Mouse (Mus musculus): ENCODE results near the gene Gm10961.

DNA sequence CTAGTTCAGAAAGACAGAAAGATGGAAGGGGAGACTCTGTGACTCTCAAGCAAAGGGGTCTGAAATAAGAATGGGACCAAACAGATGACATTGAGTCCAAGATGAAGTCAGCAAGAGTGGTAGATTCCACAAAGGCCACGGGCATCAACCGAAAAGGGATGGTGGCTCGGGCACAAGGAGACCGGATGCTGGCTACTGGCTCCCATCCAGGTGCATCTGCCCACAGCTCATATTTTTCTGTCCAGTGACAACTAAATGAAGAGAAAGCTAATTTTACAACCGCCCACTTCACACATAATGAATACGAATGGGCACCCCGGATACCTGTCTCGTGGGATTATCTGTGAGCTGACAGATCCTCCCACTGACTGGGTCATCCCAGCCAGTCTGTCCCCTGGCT, 23.9 kb upstream of the Gm10961 start:
- no peak for TF ChIP-seq CTCF (IDR thresholded peaks at IDR 0.05; ENCODE audit: insufficient read depth, low read length)
- no peak for TF ChIP-seq POLR2A (IDR thresholded peaks at IDR 0.05; ENCODE audit: borderline replicate concordance, extremely low read depth, low read depth, low read length)

Measured in lung, adult 2 months (tissue).